In the genomic region with DNA sequence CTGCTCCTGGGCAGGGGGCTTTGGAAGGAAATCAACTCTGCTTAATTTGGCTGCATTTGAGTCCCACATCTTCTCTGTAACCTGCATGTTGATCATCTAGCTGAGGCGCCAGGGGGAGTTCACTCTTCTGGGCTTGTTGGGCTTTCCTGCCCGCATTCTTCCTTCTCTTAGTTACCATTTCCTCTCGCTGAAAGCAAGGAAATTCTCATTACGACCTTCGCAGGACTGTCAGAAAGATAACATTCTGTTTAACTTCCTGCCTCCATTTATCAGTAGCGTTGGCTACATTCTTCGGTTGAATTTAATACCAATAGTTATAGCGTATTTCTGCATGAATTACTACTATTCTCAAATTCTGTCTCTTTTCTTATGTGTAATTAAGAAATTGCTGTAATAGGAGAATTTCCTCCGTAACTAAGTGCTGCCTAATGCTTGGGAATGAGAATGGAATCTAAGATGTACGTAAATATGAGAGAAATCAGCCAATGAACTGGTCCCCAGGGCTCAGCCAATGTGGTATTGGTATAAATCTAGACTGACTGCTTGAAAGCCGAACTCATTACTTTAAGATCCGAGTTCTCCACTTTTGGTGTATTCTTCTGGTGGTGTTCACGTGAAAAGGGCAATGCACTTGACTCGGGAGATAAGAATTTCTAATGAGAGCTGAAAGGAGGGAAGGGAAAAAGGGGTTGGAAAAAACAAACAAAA, we compare ENCODE assay signal across 11 mouse cellular contexts.
DNase-seq lines count a peak whose midpoint lies in the region; ATAC-seq and TF ChIP-seq lines count a peak whose summit lies in the region.
"Had no signal": no experiment of that assay in that cellular context is flagged by ENCODE, and none has a peak within 500 bp of the region (broad histone marks: within the 10 kb centered on the region; RNA-seq: fewer than 3 reads in every experiment).

No protein-coding gene starts in this region.

- intact Hi-C loops in gastrocnemius, adult 2 months (cut with DNase I): no loop called here
- intact Hi-C loops in gastrocnemius, postnatal 14 days (cut with DNase I; ENCODE audit: low total_unique reads): no loop called here

- TF ChIP-seq EP300 in liver, embryonic 14.5 days (IDR thresholded peaks at IDR 0.05; ENCODE audit: low read depth): no peak

- no peak overlapping the region for H3K9ac ChIP-seq in kidney, postnatal 0 days (ENCODE audit: low read depth, low read length)
- H3K9ac ChIP-seq in liver, embryonic 14.5 days (replicated peaks): no peak overlapping the region
- no peak overlapping the region for H3K9ac ChIP-seq in hindbrain, embryonic 13.5 days
- H3K9ac ChIP-seq: midbrain, embryonic 15.5 days; neural tube, embryonic 15.5 days had no signal

- H3K36me3 ChIP-seq in kidney, postnatal 0 days (ENCODE audit: insufficient read depth, low read length): no peaks in the 10 kb centered on the region
- H3K36me3 ChIP-seq in liver, embryonic 14.5 days (replicated peaks; ENCODE audit: control insufficient read depth, insufficient read depth, low read depth): no peaks in the 10 kb centered on the region
- H3K36me3 ChIP-seq in hindbrain, embryonic 13.5 days: no peaks in the 10 kb centered on the region
- H3K36me3 ChIP-seq: midbrain, embryonic 15.5 days; neural tube, embryonic 15.5 days had no signal

- peak overlapping the region; percentile 43; the same call in 1 of the 2 replicates for H3K4me3 ChIP-seq in gastrocnemius, adult 2 months
- no peak overlapping the region for H3K4me3 ChIP-seq in kidney, postnatal 0 days (replicated peaks; ENCODE audit: low read depth, low read length)
- no peak overlapping the region for H3K4me3 ChIP-seq in liver, embryonic 14.5 days (ENCODE audit: insufficient read depth in 1 of 2, low read depth in 2 of 2, low read length in 2 of 2)
- no peak overlapping the region for H3K4me3 ChIP-seq in hindbrain, embryonic 13.5 days
- H3K4me3 ChIP-seq: midbrain, embryonic 15.5 days; neural tube, embryonic 15.5 days had no signal

- 0 out of 2 replicates have a peak, but pooled peaks have one; percentile 0 for TF ChIP-seq CTCF in gastrocnemius, adult 2 months (IDR thresholded peaks at IDR 0.05)
- peak; percentile 21; the same call in 1 of the 2 replicates for TF ChIP-seq CTCF in kidney, postnatal 0 days (IDR thresholded peaks at IDR 0.05; ENCODE audit: low read depth)
- no peak for TF ChIP-seq CTCF in liver, embryonic 14.5 days (IDR thresholded peaks at IDR 0.05; ENCODE audit: low read depth)

- H3K27ac ChIP-seq in gastrocnemius, adult 2 months: peak overlapping the region; percentile 75
- peak overlapping the region; percentile 42 for H3K27ac ChIP-seq in kidney, postnatal 0 days
- H3K27ac ChIP-seq in liver, embryonic 14.5 days: no peak overlapping the region
- no peak overlapping the region for H3K27ac ChIP-seq in hindbrain, embryonic 13.5 days
- H3K27ac ChIP-seq: neural tube, embryonic 15.5 days had no signal

- H3K9me3 ChIP-seq in kidney, postnatal 0 days (replicated peaks; ENCODE audit: low read length): no peaks in the 10 kb centered on the region; the same call in 1 of the 2 replicates
- no peaks in the 10 kb centered on the region for H3K9me3 ChIP-seq in liver, embryonic 14.5 days (ENCODE audit: control insufficient read depth, low read length)
- peaks cover under 1% of the 10 kb centered on the region; the same call in 1 of the 2 replicates for H3K9me3 ChIP-seq in hindbrain, embryonic 13.5 days
- H3K9me3 ChIP-seq: midbrain, embryonic 15.5 days; neural tube, embryonic 15.5 days had no signal

- peak; percentile 11 for DNase-seq in gastrocnemius, adult 2 months
- no peak for DNase-seq in gastrocnemius, postnatal 14 days
- peak; percentile 72 for DNase-seq in kidney, postnatal 0 days (ENCODE audit: low spot score)
- DNase-seq in kidney, postnatal 25 days: no peak
- DNase-seq in liver, embryonic 14.5 days (ENCODE audit: low read depth in 3 of 3, low spot score in 3 of 3): no peak
- DNase-seq in frontal cortex, postnatal 36 days (ENCODE audit: low spot score in 2 of 2): no peak
- DNase-seq: thymus, postnatal 14 days had no signal

- H3K4me1 ChIP-seq in kidney, postnatal 0 days (replicated peaks; ENCODE audit: insufficient read depth, low read length): peaks cover 23% of the 10 kb centered on the region
- H3K4me1 ChIP-seq in liver, embryonic 14.5 days (replicated peaks; ENCODE audit: control insufficient read depth in 2 of 2, insufficient read depth in 2 of 2, low read length in 1 of 2): peaks cover 2 to 13% of the 10 kb centered on the region in 2 experiments; a peak in 3 of 4 replicates
- H3K4me1 ChIP-seq in hindbrain, embryonic 13.5 days (replicated peaks): peaks cover 20% of the 10 kb centered on the region

- H3K4me2 ChIP-seq in kidney, postnatal 0 days (ENCODE audit: low read length): peak overlapping the region; percentile 27; the same call in 1 of the 2 replicates
- peak overlapping the region; percentile 26 for H3K4me2 ChIP-seq in liver, embryonic 14.5 days (ENCODE audit: low read depth)
- H3K4me2 ChIP-seq in hindbrain, embryonic 13.5 days: no peak overlapping the region
- H3K4me2 ChIP-seq: midbrain, embryonic 15.5 days; neural tube, embryonic 15.5 days had no signal

- H3K27me3 ChIP-seq in kidney, postnatal 0 days (ENCODE audit: insufficient read depth, low read length): no peaks in the 10 kb centered on the region
- no peaks in the 10 kb centered on the region for H3K27me3 ChIP-seq in liver, embryonic 14.5 days (ENCODE audit: control insufficient read depth, insufficient read depth, low read length)
- H3K27me3 ChIP-seq in hindbrain, embryonic 13.5 days: peaks cover 15% of the 10 kb centered on the region
- H3K27me3 ChIP-seq: midbrain, embryonic 15.5 days; neural tube, embryonic 15.5 days had no signal

- no peak for ATAC-seq in kidney, postnatal 0 days (replicated peaks; ENCODE audit: low FRiP score, low read depth)
- ATAC-seq in common myeloid progenitor, adult 5-6 weeks (replicated peaks; ENCODE audit: low read depth, poor library complexity, severe bottlenecking): peak; percentile 51
- no peak for ATAC-seq in liver, embryonic 14.5 days (ENCODE audit: insufficient read depth)
- ATAC-seq in hindbrain, embryonic 13.5 days (ENCODE audit: low FRiP score): no peak
- ATAC-seq: midbrain, embryonic 15.5 days had no signal

- 52% methylated on average over 14 of the region's 14 CpGs for WGBS in kidney, postnatal 0 days
- 14% methylated on average over 14 of the region's 14 CpGs for WGBS in liver, embryonic 14.5 days (ENCODE audit: insufficient replicate concordance)
- WGBS in hindbrain, embryonic 13.5 days: 87% methylated on average over 14 of the region's 14 CpGs

Comparison
In these comparisons a context has a peak if more than half of its experiments do, and no peak if none do; other contexts are left out.
1. DNase-seq: peak in gastrocnemius, adult 2 months (single experiment) and kidney, postnatal 0 days (single experiment); none in gastrocnemius, postnatal 14 days (single experiment), kidney, postnatal 25 days (0 of 2), liver, embryonic 14.5 days (0 of 3) and frontal cortex, postnatal 36 days (0 of 2).
2. H3K27ac ChIP-seq: peak in gastrocnemius, adult 2 months (single experiment) and kidney, postnatal 0 days (single experiment); none in liver, embryonic 14.5 days (single experiment) and hindbrain, embryonic 13.5 days (single experiment).